Mouse (Mus musculus) hematopoietic stem cell, adult 5-6 weeks (primary cell): ENCODE results near the gene Crp. TPM values are rescaled to one million over a fixed set of nuclear protein-coding genes. Genes with fewer than 3 reads are reported as not detected.

ENCODE experiments used
- total RNA-seq: library from RNA; stranded (forward); fragments of 172-1452, 232-1000 nt; gene quantifications from 2 replicates; pipeline ENCODE4 v1.2.3, GENCODE M21; 2017

Gene Crp
- total RNA-seq, 1 experiment from 2014 or later, result not detected

Other genes with a start within 250 kb of the Crp start
- gene Slamf9, start 222.7 kb upstream of the Crp start, total RNA-seq, result not detected in 2 replicates
- gene Igsf9, start 216.3 kb upstream of the Crp start, total RNA-seq, result 1.1 and 1.9 TPM in 2 replicates
- 251 and 258 TPM in 2 replicates for gene Tagln2, start 198.0 kb upstream of the Crp start, total RNA-seq
- 1.2 and 2.9 TPM in 2 replicates for gene Cfap45, start 177.3 kb upstream of the Crp start, total RNA-seq
- gene Vsig8, start 142.1 kb upstream of the Crp start, total RNA-seq, result not detected in 2 replicates
- gene Slamf8, start 107.5 kb upstream of the Crp start, total RNA-seq, result 0.50 and 1.3 TPM in 2 replicates
- gene Fcrl6, start 95.5 kb upstream of the Crp start, total RNA-seq, result not detected in 2 replicates
- 0.79 and 2.1 TPM in 2 replicates for gene Dusp23, start 65.1 kb upstream of the Crp start, total RNA-seq
- not detected in 2 replicates for gene Apcs, start 197.0 kb downstream of the Crp start, total RNA-seq